8 mouse cellular contexts compared by ENCODE assay signal in genomic region chr4:151741249-151742137, GRCm38 (mm10).
DNase-seq lines count a peak whose midpoint lies in the region; ATAC-seq and TF ChIP-seq lines count a peak whose summit lies in the region.

No protein-coding gene starts in this region.

- H3K27me3 ChIP-seq in lung, embryonic 14.5 days (ENCODE audit: insufficient read depth, low read length) = no peaks in the 10 kb centered on the region
- no peaks in the 10 kb centered on the region for H3K27me3 ChIP-seq in heart, embryonic 14.5 days (ENCODE audit: control insufficient read depth, insufficient read depth, low read length)

- no peaks in the 10 kb centered on the region for H3K36me3 ChIP-seq in lung, embryonic 14.5 days (ENCODE audit: insufficient read depth)
- no peaks in the 10 kb centered on the region for H3K36me3 ChIP-seq in heart, embryonic 14.5 days (ENCODE audit: control insufficient read depth, insufficient read depth, low read length)

- 0 out of 2 replicates have a peak overlapping the region, but pooled peaks have one; percentile 1 for H3K4me2 ChIP-seq in lung, embryonic 14.5 days
- H3K4me2 ChIP-seq in heart, embryonic 14.5 days (ENCODE audit: low read length) = peak overlapping the region; percentile 27

- no peak overlapping the region for H3K4me3 ChIP-seq in lung, embryonic 14.5 days (ENCODE audit: low read depth, low read length)
- H3K4me3 ChIP-seq in heart, embryonic 14.5 days (ENCODE audit: control insufficient read depth in 1 of 2, insufficient read depth in 1 of 2, low read depth in 1 of 2, low read length in 2 of 2) = no peak overlapping the region

- no peak for TF ChIP-seq CTCF in lung, embryonic 14.5 days (IDR thresholded peaks at IDR 0.05; ENCODE audit: low read depth)

- peak; percentile 63 for ATAC-seq in lung, embryonic 14.5 days (ENCODE audit: insufficient read depth)
- ATAC-seq in common myeloid progenitor, adult 5-6 weeks (replicated peaks; ENCODE audit: low read depth, poor library complexity, severe bottlenecking) = peak; percentile 85
- peak; percentile 70 for ATAC-seq in heart, embryonic 14.5 days (ENCODE audit: insufficient number of reproducible peaks, insufficient read depth, low FRiP score, low read depth)

- H3K27ac ChIP-seq in lung, embryonic 14.5 days (ENCODE audit: low read depth) = 0 out of 2 replicates have a peak overlapping the region, but pooled peaks have one; percentile 24
- H3K27ac ChIP-seq in heart, embryonic 14.5 days (replicated peaks in 1 of 2; ENCODE audit: control insufficient read depth in 1 of 2, insufficient read depth in 1 of 2, low read depth in 2 of 2, low read length in 2 of 2) = peak overlapping the region; percentile 6 to 67; a peak in 3 of 4 replicates

- WGBS in lung, embryonic 14.5 days = 12% methylated on average over 20 of the region's 20 CpGs
- 36% methylated on average over 20 of the region's 20 CpGs for WGBS in heart, embryonic 14.5 days

- H3K9ac ChIP-seq in lung, embryonic 14.5 days = no peak overlapping the region
- H3K9ac ChIP-seq in heart, embryonic 14.5 days (ENCODE audit: low read length) = no peak overlapping the region

- H3K9me3 ChIP-seq in lung, embryonic 14.5 days (ENCODE audit: low read depth, low read length) = no peaks in the 10 kb centered on the region
- no peaks in the 10 kb centered on the region for H3K9me3 ChIP-seq in heart, embryonic 14.5 days (ENCODE audit: control insufficient read depth, low read length)

- H3K4me1 ChIP-seq in lung, embryonic 14.5 days (ENCODE audit: insufficient read depth) = peaks cover 10% of the 10 kb centered on the region
- H3K4me1 ChIP-seq in heart, embryonic 14.5 days (ENCODE audit: control insufficient read depth in 2 of 2, insufficient read depth in 2 of 2, low read length in 2 of 2) = peaks cover 13 to 21% of the 10 kb centered on the region in 2 experiments; a peak in 3 of 4 replicates

- DNase-seq in lung, embryonic 14.5 days = peak; percentile 62
- no peak for DNase-seq in lung, postnatal 25 days (ENCODE audit: low spot score)
- peak; percentile 23 for DNase-seq in lung, postnatal 14 days
- no peak for DNase-seq in left cerebral cortex, adult 18-20 months (ENCODE audit: low spot score in 2 of 2)
- no peak for DNase-seq in adrenal gland, postnatal 4 days (ENCODE audit: low spot score in 2 of 2)
- DNase-seq in retina, postnatal 1 day = no peak

Comparison
In these comparisons a context has a peak if more than half of its experiments do, and no peak if none do; other contexts are left out.
1. DNase-seq: peak in lung, embryonic 14.5 days (single experiment) and lung, postnatal 14 days (single experiment); none in lung, postnatal 25 days (single experiment), left cerebral cortex, adult 18-20 months (0 of 2), adrenal gland, postnatal 4 days (0 of 2) and retina, postnatal 1 day (single experiment).
2. Peak in every context shown above with its lines, with median percentiles within 50 percentile points of each other: ATAC-seq.